Mouse (Mus musculus) embryonic facial prominence, embryonic 14.5 days (tissue): ENCODE measurements at regions not wholly inside any gene's neighbourhood (a gene's known extent, or its start where the extent isn't known, plus 50 kb on each side); places are given as distances from the start of the nearest gene placed in this dataset. TPM values are rescaled to one million over a fixed set of nuclear protein-coding genes. Genes with fewer than 3 reads are reported as not detected.
"Not testable (repeated sequence)": the region's sequence is repeated elsewhere in the genome, so short reads cannot be mapped to it uniquely, and the experiment has no call there.

Source experiments
- ATAC-seq: fragments of 200-750 bp; cut with Nextera tagmentation; 2 replicates; pipeline ENCODE4 v1.8.0; 2017; ENCODE audit warnings: low read depth, moderate number of reproducible peaks, moderate TSS enrichment
- DNase-seq: peaks from one replicate; pipeline ENCODE4 v3.0.0-alpha.2; 2015; ENCODE audit warnings: low spot score
- H3K27ac ChIP-seq: fragments of 300-500 bp; sonication (generic); replicated peaks from 2 replicates; pipeline ENCODE4 v1.5.1; 2014; ENCODE audit warnings: low read depth, mild to moderate bottlenecking, low read length, moderate library complexity
- H3K27me3 ChIP-seq: fragments of 300-500 bp; sonication (generic); replicated peaks from 2 replicates; pipeline ENCODE4 v1.6.1; 2014; ENCODE audit warnings: low read length; ENCODE audit not compliant: control insufficient read depth, insufficient read depth
- H3K36me3 ChIP-seq: fragments of 300-500 bp; sonication (generic); 2 replicates; pipeline ENCODE4 v1.6.1; 2014; ENCODE audit warnings: low read length, mixed read lengths; ENCODE audit not compliant: control insufficient read depth, insufficient read depth
- H3K4me1 ChIP-seq: fragments of 300-500 bp; sonication (generic); 2 replicates; pipeline ENCODE4 v1.6.1; 2014; ENCODE audit warnings: antibody characterized with exemption, low read length; ENCODE audit not compliant: control insufficient read depth, insufficient read depth
- H3K4me2 ChIP-seq: fragments of 300-500 bp; sonication (generic); 2 replicates; pipeline ENCODE4 v1.6.1; 2014; ENCODE audit warnings: low read depth, mild to moderate bottlenecking, low read length, moderate library complexity, mixed read lengths
- H3K4me3 ChIP-seq: fragments of 300-500 bp; sonication (generic); 2 replicates; pipeline ENCODE4 v1.5.1; 2014; ENCODE audit warnings: low read depth, mild to moderate bottlenecking, low read length
- H3K9ac ChIP-seq: fragments of 300-500 bp; sonication (generic); 2 replicates; pipeline ENCODE4 v1.6.1; 2014; ENCODE audit warnings: low read depth, mild to moderate bottlenecking, low read length, moderate library complexity, mixed read lengths
- H3K9me3 ChIP-seq: fragments of 300-500 bp; sonication (generic); 2 replicates; pipeline ENCODE4 v1.6.1; 2016; ENCODE audit warnings: low read length; ENCODE audit not compliant: control insufficient read depth
- WGBS: fragments of 180-500 bp; shearing (Covaris S2); extraction: QIAGEN DNeasy Blood & Tissue Kit; methylation state at CpG from one replicate; pipeline ENCODE4 v1.1.7; 2014; 5-methylcytosine and 5-hydroxymethylcytosine counted together
- microRNA-seq: library from miRNA; unstranded; fragments of <30 nt; microRNA quantifications from one replicate; pipeline ENCODE4, GENCODE M21; 2016; ENCODE audit warnings: borderline number of aligned reads

DNA sequence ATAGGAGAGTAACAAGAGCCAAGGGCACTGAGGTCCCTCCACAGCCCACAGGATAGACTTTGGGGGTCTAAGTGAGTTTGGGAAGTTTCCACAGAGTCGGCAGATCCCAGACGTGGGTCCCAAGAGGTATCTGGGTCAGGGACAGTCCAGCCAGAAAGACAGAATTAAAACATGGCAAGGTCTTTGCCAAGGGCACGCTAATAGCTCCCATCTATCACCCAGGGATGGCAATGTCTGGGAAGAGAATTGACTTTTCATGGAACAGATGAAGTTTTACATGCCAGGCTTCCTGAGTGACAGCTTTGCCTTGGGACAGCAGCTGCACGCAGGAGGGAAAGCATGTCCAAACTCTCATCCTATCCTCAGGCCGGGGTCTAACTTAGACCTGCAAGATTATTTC, 563.5 kb downstream of the Gm10330 start:
- not testable (repeated sequence) for H3K4me1 ChIP-seq, H3K4me3 ChIP-seq, ATAC-seq, DNase-seq, H3K36me3 ChIP-seq, H3K27ac ChIP-seq, H3K27me3 ChIP-seq, H3K9me3 ChIP-seq, H3K9ac ChIP-seq, H3K4me2 ChIP-seq
- WGBS: 80% methylated on average over 1 of the region's 5 CpGs

DNA sequence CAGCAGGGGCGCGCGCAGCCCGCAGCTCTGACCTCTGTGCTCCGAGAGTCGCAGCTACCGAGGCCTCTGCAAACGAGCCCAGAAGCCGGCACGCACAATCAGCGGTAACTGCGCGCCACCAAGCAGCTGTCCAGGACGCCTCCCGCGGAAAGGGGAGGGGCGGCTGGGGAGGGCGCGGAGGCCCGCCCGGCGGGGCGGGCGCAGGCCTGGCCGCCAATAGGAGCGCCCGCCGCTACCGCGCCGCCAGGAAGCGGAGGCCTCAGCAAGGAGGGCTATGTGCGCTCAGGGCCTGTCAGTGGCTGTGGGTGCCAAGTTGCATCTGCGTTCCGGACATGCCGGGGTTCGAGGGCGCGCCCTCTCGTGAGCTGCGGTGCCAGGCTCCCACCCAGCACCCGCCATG, 590.5 kb downstream of the Gm10330 start:
- H3K27me3 ChIP-seq, H3K4me1 ChIP-seq, H3K27ac ChIP-seq, H3K9me3 ChIP-seq, H3K36me3 ChIP-seq: not testable (repeated sequence)
- DNase-seq: peak; percentile 72
- Histone ChIP-seq H3K4me3 (peak overlapping the region; percentile 42), H3K4me2 (peak overlapping the region; percentile 45), H3K9ac (peak overlapping the region; percentile 58)
- no CpG with 5 or more reads among the region's 42 CpGs for WGBS
- peak; percentile 91 for ATAC-seq

GRCm38 (mm10) chr12:23189110-23189509, 591.0 kb downstream of the Gm10330 start:
- DNase-seq, H3K27ac ChIP-seq, H3K27me3 ChIP-seq, H3K36me3 ChIP-seq, H3K9me3 ChIP-seq, H3K4me1 ChIP-seq: not testable (repeated sequence)
- Histone ChIP-seq H3K4me3 (peak overlapping the region; percentile 42), H3K4me2 (peak overlapping the region; percentile 45), H3K9ac (peak overlapping the region; percentile 58)
- peak; percentile 37; the same call in 1 of the 2 replicates for ATAC-seq
- WGBS: 1% methylated on average over 10 of the region's 50 CpGs

Small RNA genes lying in the stretch of these regions (microRNA-seq; reads per million reads assigned to microRNA genes)
- gene Gm26140: not detected
